Comparison of ENCODE assay signal across 18 mouse cellular contexts in the genomic region with DNA sequence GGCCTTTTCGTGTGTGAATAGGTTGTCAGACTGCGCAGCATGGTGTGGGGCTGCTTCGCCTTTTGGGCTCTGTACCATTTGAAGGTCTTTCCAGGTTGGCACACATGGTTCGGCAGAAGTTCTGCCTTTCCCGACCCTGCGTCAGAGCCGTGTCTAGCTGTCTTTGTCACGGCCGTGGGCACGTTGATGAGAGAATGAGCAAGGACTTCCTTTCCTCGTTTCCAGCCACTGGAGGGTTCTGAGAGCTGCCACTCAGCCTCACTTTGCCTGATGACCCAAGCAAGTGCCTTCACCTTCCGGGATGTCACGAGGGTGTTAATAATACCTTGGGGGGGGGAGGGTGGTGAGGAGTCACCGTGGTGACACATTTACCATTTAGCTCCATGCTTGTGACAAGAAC. TPM values are rescaled to one million over a fixed set of nuclear protein-coding genes. Genes with fewer than 3 reads are reported as not detected.
A peak's percentile ranks its signal among the peaks of the same experiment; 100 is the strongest.
DNase-seq lines count a peak whose midpoint lies in the region; ATAC-seq and TF ChIP-seq lines count a peak whose summit lies in the region.
"Had no signal": no experiment of that assay in that cellular context is flagged by ENCODE, and none has a peak within 500 bp of the region (broad histone marks: within the 10 kb centered on the region; RNA-seq: fewer than 3 reads in every experiment).

No protein-coding gene starts in this region.

- no peak for TF ChIP-seq CTCF in gastrocnemius, adult 2 months (IDR thresholded peaks at IDR 0.05)
- no peak for TF ChIP-seq CTCF in olfactory bulb, adult 2 months (IDR thresholded peaks at IDR 0.05; ENCODE audit: insufficient read depth, low read depth, low read length)
- no peak for TF ChIP-seq CTCF in liver, postnatal 0 days (IDR thresholded peaks at IDR 0.05; ENCODE audit: low read depth)

- no peak for TF ChIP-seq EP300 in liver, postnatal 0 days (IDR thresholded peaks at IDR 0.05; ENCODE audit: low read depth)

- ATAC-seq in neural tube, embryonic 15.5 days (ENCODE audit: low FRiP score) = no peak
- no peak for ATAC-seq in liver, postnatal 0 days
- ATAC-seq: intestine, postnatal 0 days had no signal

- H3K4me3 ChIP-seq in gastrocnemius, adult 2 months = peak overlapping the region; percentile 28
- H3K4me3 ChIP-seq in neural tube, embryonic 15.5 days (replicated peaks) = no peak overlapping the region
- H3K4me3 ChIP-seq in olfactory bulb, adult 2 months (ENCODE audit: insufficient read depth, low read depth, low read length) = peak overlapping the region; percentile 21
- H3K4me3 ChIP-seq in liver, postnatal 0 days (ENCODE audit: low read depth, low read length) = no peak overlapping the region
- H3K4me3 ChIP-seq: forebrain, embryonic 12.5 days; hindbrain, embryonic 10.5 days had no signal

- TF ChIP-seq POLR2A in olfactory bulb, adult 2 months (IDR thresholded peaks at IDR 0.05; ENCODE audit: insufficient read depth, low read depth, low read length) = no peak

- intact Hi-C loops in gastrocnemius, adult 2 months (cut with DNase I) = no loop called here

- H3K4me2 ChIP-seq in neural tube, embryonic 15.5 days = peak overlapping the region; percentile 11; the same call in 1 of the 2 replicates
- no peak overlapping the region for H3K4me2 ChIP-seq in liver, postnatal 0 days (ENCODE audit: low read depth, low read length)
- H3K4me2 ChIP-seq: forebrain, embryonic 12.5 days had no signal

- WGBS in neural tube, embryonic 15.5 days = 67% methylated on average over 14 of the region's 14 CpGs
- 35% methylated on average over 14 of the region's 14 CpGs for WGBS in olfactory bulb, adult 2 months
- 58% methylated on average over 14 of the region's 14 CpGs for WGBS in liver, postnatal 0 days (ENCODE audit: insufficient replicate concordance)

- DNase-seq in gastrocnemius, adult 2 months = no peak
- DNase-seq in gastrocnemius, adult 8-10 months (ENCODE audit: low spot score in 2 of 2) = no peak
- DNase-seq in neural tube, embryonic 10.5 days (ENCODE audit: extremely low spot score, low spot score) = no peak
- DNase-seq in layer of hippocampus, adult 9-11 months = peak; percentile 42
- DNase-seq in liver, postnatal 0 days = no peak
- DNase-seq: adrenal gland, postnatal 25 days; gastrocnemius, postnatal 10 days; heart, adult 18-20 months; kidney, postnatal 10 days; liver; lung, adult 18-20 months had no signal

- no peak overlapping the region for H3K27ac ChIP-seq in gastrocnemius, adult 2 months
- H3K27ac ChIP-seq in neural tube, embryonic 15.5 days (replicated peaks) = no peak overlapping the region
- H3K27ac ChIP-seq in olfactory bulb, adult 2 months (ENCODE audit: insufficient read depth, low read depth, low read length) = peak overlapping the region; percentile 93
- H3K27ac ChIP-seq in liver, postnatal 0 days (ENCODE audit: low read depth) = no peak overlapping the region
- H3K27ac ChIP-seq: forebrain, embryonic 12.5 days; hindbrain, embryonic 10.5 days had no signal

- H3K4me1 ChIP-seq in neural tube, embryonic 15.5 days = peaks cover 11% of the 10 kb centered on the region
- H3K4me1 ChIP-seq in olfactory bulb, adult 2 months (ENCODE audit: control insufficient read depth, insufficient read depth, low read length) = peaks cover 26% of the 10 kb centered on the region
- H3K4me1 ChIP-seq in liver, postnatal 0 days (ENCODE audit: insufficient read depth) = no peaks in the 10 kb centered on the region

- no peaks in the 10 kb centered on the region for H3K36me3 ChIP-seq in neural tube, embryonic 15.5 days
- H3K36me3 ChIP-seq in liver, postnatal 0 days (replicated peaks; ENCODE audit: insufficient read depth, low read length) = no peaks in the 10 kb centered on the region
- H3K36me3 ChIP-seq: forebrain, embryonic 12.5 days; hindbrain, embryonic 10.5 days had no signal

- no peaks in the 10 kb centered on the region; the same call in 1 of the 2 replicates for H3K27me3 ChIP-seq in neural tube, embryonic 15.5 days (replicated peaks)
- no peaks in the 10 kb centered on the region for H3K27me3 ChIP-seq in liver, postnatal 0 days (ENCODE audit: insufficient read depth, low read length)
- H3K27me3 ChIP-seq: forebrain, embryonic 12.5 days had no signal

- no peaks in the 10 kb centered on the region for H3K9me3 ChIP-seq in neural tube, embryonic 15.5 days (replicated peaks)
- 0 out of 2 replicates have a peak, but pooled peaks cover 3% of the 10 kb centered on the region for H3K9me3 ChIP-seq in liver, postnatal 0 days (ENCODE audit: low read length)
- H3K9me3 ChIP-seq: hindbrain, embryonic 10.5 days had no signal

- H3K9ac ChIP-seq in neural tube, embryonic 15.5 days (replicated peaks) = no peak overlapping the region
- H3K9ac ChIP-seq in liver, postnatal 0 days (replicated peaks) = no peak overlapping the region
- H3K9ac ChIP-seq: forebrain, embryonic 12.5 days had no signal

RNA-seq across cellular contexts. Expression of gene Spocd1, which starts 4.6 kb away (rescaled TPM):
- total RNA-seq in gastrocnemius, adult 2 months (2021) = not detected
- not detected for total RNA-seq in gastrocnemius, adult 8-10 months (2022)
- polyA plus RNA-seq in neural tube, embryonic 15.5 days (2015; fragmentation: Nextera tagmentation; extraction: Ambion mirVana) = 0.06 TPM in 1 of 2 replicates, not detected in the other
- not detected in 2 replicates for polyA plus RNA-seq in olfactory bulb, adult 2 months (2012; ENCODE audit: insufficient read depth, insufficient read length, low replicate concordance, missing spikeins)
- polyA plus RNA-seq in liver, postnatal 0 days (2015; fragmentation: Nextera tagmentation; extraction: Ambion mirVana) = not detected in 2 replicates
- total RNA-seq: gastrocnemius, postnatal 10 days; heart, adult 18-20 months had no signal
- polyA plus RNA-seq: forebrain, embryonic 12.5 days; intestine, postnatal 0 days; small intestine, adult 2 months; urinary bladder, adult 2 months had no signal

RNA-seq across cellular contexts. Expression of gene Adgrb2, which starts 51.0 kb away (rescaled TPM):
- under 1 TPM; 0.48 to 0.59 TPM for total RNA-seq in gastrocnemius, adult 2 months (2021)
- 1 to 10 TPM in 2 of 4 experiments, under 1 TPM in 2; 0.29 to 2.3 (median 1.1) TPM for total RNA-seq in gastrocnemius, adult 8-10 months (2022)
- polyA plus RNA-seq in neural tube, embryonic 15.5 days (2015; fragmentation: Nextera tagmentation; extraction: Ambion mirVana) = 11.9 and 15.5 TPM in 2 replicates
- not detected in 2 replicates for polyA plus RNA-seq in olfactory bulb, adult 2 months (2012; ENCODE audit: insufficient read depth, insufficient read length, low replicate concordance, missing spikeins)
- polyA plus RNA-seq in liver, postnatal 0 days (2015; fragmentation: Nextera tagmentation; extraction: Ambion mirVana) = not detected in 2 replicates

Comparison
In these comparisons a context has a peak if more than half of its experiments do, and no peak if none do; other contexts are left out.
1. H3K4me3 ChIP-seq: peak in gastrocnemius, adult 2 months (single experiment) and olfactory bulb, adult 2 months (single experiment); none in neural tube, embryonic 15.5 days (single experiment) and liver, postnatal 0 days (single experiment).